Mouse (Mus musculus): ENCODE data around the gene Baz1a.

DNA sequence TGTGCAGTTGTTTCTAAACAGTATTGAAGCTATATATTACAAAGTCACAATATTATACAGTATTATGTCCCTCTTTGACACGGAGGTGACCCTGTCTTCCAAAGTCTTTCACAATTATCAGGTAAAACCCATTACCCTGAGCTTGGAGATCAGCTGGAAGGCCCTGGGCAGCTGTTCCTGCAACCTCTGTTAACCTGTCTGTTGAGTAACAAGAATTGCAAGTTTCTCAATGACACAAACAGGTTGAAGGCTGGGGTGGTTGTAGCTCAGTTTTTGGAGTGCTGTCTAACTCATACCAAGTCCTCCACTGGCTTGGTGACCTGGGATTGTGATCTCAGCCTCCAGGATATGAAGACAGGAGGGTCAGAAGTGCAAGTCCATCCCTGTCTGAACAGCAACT is 1.1 kb downstream of the Baz1a start:
- TF ChIP-seq CTCF (IDR thresholded peaks at IDR 0.05; ENCODE audit: extremely low read depth, insufficient read length, insufficient replicate concordance, low read depth, low read length) (no peak), POLR2A (IDR thresholded peaks at IDR 0.05; ENCODE audit: low read depth, low read length) (no peak)
